Mouse (Mus musculus): ENCODE data around the gene Rhbdl1.
"Not testable (repeated sequence)": the region's sequence is repeated elsewhere in the genome, so short reads cannot be mapped to it uniquely, and the experiment has no call there.

Gene Rhbdl1

GRCm38 (mm10) chr17:25825984-25826570 lies 11.0 kb downstream of the Rhbdl1 start:
- no peak for DNase-seq (ENCODE audit: low spot score)

GRCm38 (mm10) chr17:25825311-25825710 lies 11.8 kb downstream of the Rhbdl1 start:
- no peak for DNase-seq (ENCODE audit: low spot score)

GRCm38 (mm10) chr17:25824362-25825142 lies 12.5 kb downstream of the Rhbdl1 start:
- DNase-seq (ENCODE audit: low spot score), result no peak

- DNase-seq (ENCODE audit: low spot score), result peak; percentile 93
Measured at GRCm38 (mm10) chr17:25823452-25823851, 13.6 kb downstream of the Rhbdl1 start, which contains the start of gene Wdr24. Gene Wdr24 (plus strand): TSS chr17:25823627.

- peak; percentile 22 for DNase-seq (ENCODE audit: low spot score)
Measured at GRCm38 (mm10) chr17:25818851-25819780, 18.0 kb downstream of the Rhbdl1 start.

- no peak for DNase-seq (ENCODE audit: low spot score)
Measured at GRCm38 (mm10) chr17:25817662-25818061, 19.4 kb downstream of the Rhbdl1 start.

- DNase-seq (ENCODE audit: low spot score), result peak; percentile 90
Measured at GRCm38 (mm10) chr17:25813471-25813870, 23.6 kb downstream of the Rhbdl1 start.

- no peak for DNase-seq (ENCODE audit: low spot score)
Measured at GRCm38 (mm10) chr17:25810890-25811289, 26.2 kb downstream of the Rhbdl1 start.

- no peak for DNase-seq (ENCODE audit: low spot score)
Measured at GRCm38 (mm10) chr17:25809606-25810340, 27.3 kb downstream of the Rhbdl1 start.

GRCm38 (mm10) chr17:25808789-25809605 lies 28.1 kb downstream of the Rhbdl1 start, which contains the start of gene Fbxl16:
Gene Fbxl16 (plus strand): TSS chr17:25809085.
- DNase-seq (ENCODE audit: low spot score), result peak; percentile 91

GRCm38 (mm10) chr17:25808028-25808427 lies 29.1 kb downstream of the Rhbdl1 start:
- peak; percentile 32 for DNase-seq (ENCODE audit: low spot score)

GRCm38 (mm10) chr17:25807452-25807851 lies 29.6 kb downstream of the Rhbdl1 start:
- not testable (repeated sequence) for DNase-seq (ENCODE audit: low spot score)

GRCm38 (mm10) chr17:25806507-25806906 lies 30.6 kb downstream of the Rhbdl1 start:
- DNase-seq (ENCODE audit: low spot score), result no peak

- peak; percentile 92 for DNase-seq (ENCODE audit: low spot score)
Measured at GRCm38 (mm10) chr17:25802825-25803517, 34.1 kb downstream of the Rhbdl1 start.

- DNase-seq (ENCODE audit: low spot score), result peak; percentile 95
Measured at GRCm38 (mm10) chr17:25801029-25801428, 36.1 kb downstream of the Rhbdl1 start.

- peak; percentile 93 for DNase-seq (ENCODE audit: low spot score)
Measured at GRCm38 (mm10) chr17:25796951-25797369, 40.1 kb downstream of the Rhbdl1 start, which contains the start of gene Metrn. Gene Metrn (minus strand): TSS chr17:25797136.

- no peak for DNase-seq (ENCODE audit: low spot score)
Measured at GRCm38 (mm10) chr17:25796211-25796771, 40.8 kb downstream of the Rhbdl1 start.

GRCm38 (mm10) chr17:25795609-25796092 lies 41.4 kb downstream of the Rhbdl1 start, which contains the start of gene AC134908.4:
Gene AC134908.4 (minus strand): TSS chr17:25795659.
- DNase-seq (ENCODE audit: low spot score), result peak; percentile 86

- DNase-seq (ENCODE audit: low spot score), result no peak
Measured at GRCm38 (mm10) chr17:25794998-25795397, 42.1 kb downstream of the Rhbdl1 start.
